Mouse (Mus musculus) fibroblast of lung, adult 2 months (primary cell): ENCODE measurements at regions not wholly inside any gene's neighbourhood (a gene's known extent, or its start where the extent isn't known, plus 50 kb on each side); places are given as distances from the start of the nearest gene placed in this dataset.
"Not testable (repeated sequence)": the region's sequence is repeated elsewhere in the genome, so short reads cannot be mapped to it uniquely, and the experiment has no call there.

Experiments used
- DNase-seq: peaks from one replicate; pipeline ENCODE4 v3.0.0-alpha.2; 2011; ENCODE audit warnings: low read depth

GRCm38 (mm10) chr10:38458975-38459374 is 362.6 kb downstream of the Rfpl4b start:
- no peak for DNase-seq

GRCm38 (mm10) chr10:38458424-38458823 is 363.2 kb downstream of the Rfpl4b start:
- no peak for DNase-seq

GRCm38 (mm10) chr10:38456786-38457185 is 364.8 kb downstream of the Rfpl4b start:
- no peak for DNase-seq

- no peak for DNase-seq
Measured at GRCm38 (mm10) chr10:38449263-38449662, 372.3 kb downstream of the Rfpl4b start.

- no peak for DNase-seq
Measured at GRCm38 (mm10) chr10:38447706-38448105, 373.9 kb downstream of the Rfpl4b start.

GRCm38 (mm10) chr10:38447256-38447655 is 374.3 kb downstream of the Rfpl4b start:
- DNase-seq = no peak

GRCm38 (mm10) chr10:38439286-38439685 is 382.3 kb downstream of the Rfpl4b start:
- peak; percentile 34 for DNase-seq

GRCm38 (mm10) chr10:38436907-38437306 is 384.7 kb downstream of the Rfpl4b start:
- DNase-seq = no peak

GRCm38 (mm10) chr10:38421541-38421940 is 400.0 kb downstream of the Rfpl4b start:
- no peak for DNase-seq

- no peak for DNase-seq
Measured at GRCm38 (mm10) chr10:38419771-38420170, 401.8 kb downstream of the Rfpl4b start.

- DNase-seq = no peak
Measured at GRCm38 (mm10) chr10:38383161-38383560, 438.4 kb downstream of the Rfpl4b start.

- DNase-seq = no peak
Measured at GRCm38 (mm10) chr10:38381873-38382296, 439.7 kb downstream of the Rfpl4b start.

- no peak for DNase-seq
Measured at GRCm38 (mm10) chr10:38380388-38380787, 441.2 kb downstream of the Rfpl4b start.

- peak; percentile 35 for DNase-seq
Measured at GRCm38 (mm10) chr10:38366776-38367175, 454.8 kb downstream of the Rfpl4b start.

GRCm38 (mm10) chr10:38364876-38365275 is 456.7 kb downstream of the Rfpl4b start:
- no peak for DNase-seq

GRCm38 (mm10) chr10:38357539-38358232 is 463.9 kb downstream of the Rfpl4b start:
- peak; percentile 79 for DNase-seq

- no peak for DNase-seq
Measured at GRCm38 (mm10) chr10:38353973-38354372, 467.6 kb downstream of the Rfpl4b start.

GRCm38 (mm10) chr10:38353526-38353925 is 468.1 kb downstream of the Rfpl4b start:
- no peak for DNase-seq

- not testable (repeated sequence) for DNase-seq
Measured at GRCm38 (mm10) chr10:38347029-38347428, 474.6 kb downstream of the Rfpl4b start.

GRCm38 (mm10) chr10:38340406-38341175 is 481.0 kb downstream of the Rfpl4b start:
- no peak for DNase-seq

- DNase-seq = peak; percentile 29
Measured at GRCm38 (mm10) chr10:38308716-38309392, 512.7 kb downstream of the Rfpl4b start.

GRCm38 (mm10) chr10:38295724-38296123 is 525.9 kb downstream of the Rfpl4b start:
- DNase-seq = peak; percentile 60
